Mouse (Mus musculus): ENCODE data around the gene Nfib. TPM values are rescaled to one million over a fixed set of nuclear protein-coding genes. Genes with fewer than 3 reads are reported as not detected.

Gene Nfib
- total and polyA plus RNA-seq, 3 experiments = 0.04 to 0.11 (median 0.09) TPM

GRCm38 (mm10) chr4:82573291-82573605, 132.3 kb downstream of the Nfib start:
- Histone ChIP-seq H3K4me1 (ENCODE audit: control insufficient read depth in 1 of 2, insufficient read depth in 2 of 2) (no peaks in the 10 kb centered on the region), H3K36me3 (replicated peaks in 1 of 2; ENCODE audit: control insufficient read depth in 1 of 2, insufficient read depth in 1 of 2, low read length in 1 of 2) (no peaks in the 10 kb centered on the region), H3K27me3 (replicated peaks) (no peaks in the 10 kb centered on the region), H3K4me2 (ENCODE audit: insufficient read depth, low read depth, poor library complexity, severe bottlenecking) (no peak overlapping the region), H3K9ac (ENCODE audit: insufficient read depth, low read depth) (no peak overlapping the region), H3K4me3 (replicated peaks in 1 of 3; ENCODE audit: low read depth in 2 of 3, low read length in 2 of 3, poor library complexity in 1 of 3) (no peak overlapping the region), H3K79me2 (replicated peaks; ENCODE audit: control insufficient read depth, extremely low read depth, insufficient read depth, poor library complexity, severe bottlenecking) (no peaks in the 10 kb centered on the region), H3K9me3 (replicated peaks; ENCODE audit: low read length) (peaks cover 2% of the 10 kb centered on the region), H3K27ac (ENCODE audit: insufficient read depth, low read depth) (no peak overlapping the region)
- no peak for TF ChIP-seq SMC3 (IDR thresholded peaks at IDR 0.05; ENCODE audit: low read depth, low read length)
- TF ChIP-seq CTCF (conservative IDR thresholded peaks at IDR 0.05 in 1 of 2, IDR thresholded peaks at IDR 0.05 in 1 of 2; ENCODE audit: low read depth in 2 of 2, low read length in 2 of 2) = no peak
- no peak for TF ChIP-seq ZKSCAN1 (IDR thresholded peaks at IDR 0.05; ENCODE audit: borderline replicate concordance, low read depth, low read length)
- TF ChIP-seq USF2 (conservative IDR thresholded peaks at IDR 0.05; ENCODE audit: low read depth, low read length) = no peak
- no peak for TF ChIP-seq ETS1 (conservative IDR thresholded peaks at IDR 0.05; ENCODE audit: low read depth, low read length)
- TF ChIP-seq NELFE (IDR thresholded peaks at IDR 0.05; ENCODE audit: low read depth, low read length) = no peak
- no peak for TF ChIP-seq POLR2AphosphoS2 (IDR thresholded peaks at IDR 0.05; ENCODE audit: low read depth, low read length)
- no peak for TF ChIP-seq EP300 (IDR thresholded peaks at IDR 0.05; ENCODE audit: low read length)
- TF ChIP-seq MAX (IDR thresholded peaks at IDR 0.05; ENCODE audit: low read length) = no peak
- TF ChIP-seq PAX5 (IDR thresholded peaks at IDR 0.05; ENCODE audit: low read length) = no peak
- no peak for TF ChIP-seq MXI1 (IDR thresholded peaks at IDR 0.05; ENCODE audit: low read depth, low read length)
- TF ChIP-seq CHD2 (IDR thresholded peaks at IDR 0.05; ENCODE audit: low read length) = no peak
- TF ChIP-seq ZNF384 (IDR thresholded peaks at IDR 0.05; ENCODE audit: low read depth, low read length) = no peak
- TF ChIP-seq MAZ (IDR thresholded peaks at IDR 0.05; ENCODE audit: low read depth, low read length) = no peak
- no peak for TF ChIP-seq NRF1 (IDR thresholded peaks at IDR 0.05; ENCODE audit: low read depth, low read length)
- no peak for TF ChIP-seq ZMIZ1 (IDR thresholded peaks at IDR 0.05; ENCODE audit: low read depth, low read length)
- no peak for TF ChIP-seq MEF2A (IDR thresholded peaks at IDR 0.05; ENCODE audit: borderline replicate concordance, low read depth, low read length)
- no peak for TF ChIP-seq HCFC1 (IDR thresholded peaks at IDR 0.05; ENCODE audit: low read depth, low read length)
- in situ Hi-C loops (cut with MboI; ENCODE audit: low pct_ligation_motif_present, low pct_unique_long_range_greater_than_20kb, low sequenced_read_pairs) = no loop called here
- dilution Hi-C loops (cut with MboI; ENCODE audit: extremely low pct_ligation_motif_present, extremely low pct_unique_long_range_greater_than_20kb, low sequenced_read_pairs) = no loop called here
- DNase-seq (ENCODE audit: extremely low read depth) = no peak

- Histone ChIP-seq H3K4me2 (ENCODE audit: insufficient read depth, low read depth, poor library complexity, severe bottlenecking) (no peak overlapping the region), H3K9ac (ENCODE audit: insufficient read depth, low read depth) (no peak overlapping the region), H3K4me3 (replicated peaks in 1 of 3; ENCODE audit: low read depth in 2 of 3, low read length in 2 of 3, poor library complexity in 1 of 3) (no peak overlapping the region), H3K9me3 (replicated peaks; ENCODE audit: low read length) (peaks cover 3% of the 10 kb centered on the region), H3K4me1 (ENCODE audit: control insufficient read depth in 1 of 2, insufficient read depth in 2 of 2) (peaks cover 0 to under 1% of the 10 kb centered on the region in 2 experiments; a peak in 1 of 4 replicates), H3K27me3 (replicated peaks) (no peaks in the 10 kb centered on the region), H3K79me2 (replicated peaks; ENCODE audit: control insufficient read depth, extremely low read depth, insufficient read depth, poor library complexity, severe bottlenecking) (no peaks in the 10 kb centered on the region), H3K27ac (ENCODE audit: insufficient read depth, low read depth) (no peak overlapping the region), H3K36me3 (replicated peaks in 1 of 2; ENCODE audit: control insufficient read depth in 1 of 2, insufficient read depth in 1 of 2, low read length in 1 of 2) (no peaks in the 10 kb centered on the region)
- no peak for DNase-seq (ENCODE audit: extremely low read depth)
- TF ChIP-seq RAD21 (IDR thresholded peaks at IDR 0.05; ENCODE audit: low read depth, low read length) (no peak), TCF12 (IDR thresholded peaks at IDR 0.05; ENCODE audit: low read depth, low read length) (no peak), ZC3H11A (IDR thresholded peaks at IDR 0.05; ENCODE audit: low read depth, low read length) (no peak), MAFK (IDR thresholded peaks at IDR 0.05; ENCODE audit: insufficient replicate concordance, low read length) (no peak), POLR2A (IDR thresholded peaks at IDR 0.05; ENCODE audit: low read depth, low read length) (no peak), IRF4 (IDR thresholded peaks at IDR 0.05; ENCODE audit: low read depth, low read length) (no peak), CTCF (conservative IDR thresholded peaks at IDR 0.05 in 1 of 2, IDR thresholded peaks at IDR 0.05 in 1 of 2; ENCODE audit: low read depth in 2 of 2, low read length in 2 of 2) (no peak), ZMIZ1 (IDR thresholded peaks at IDR 0.05; ENCODE audit: low read depth, low read length) (no peak), MAZ (IDR thresholded peaks at IDR 0.05; ENCODE audit: low read depth, low read length) (no peak), RCOR1 (conservative IDR thresholded peaks at IDR 0.05; ENCODE audit: low read depth, low read length) (no peak), CHD2 (IDR thresholded peaks at IDR 0.05; ENCODE audit: low read length) (no peak), SMC3 (IDR thresholded peaks at IDR 0.05; ENCODE audit: low read depth, low read length) (no peak), EP300 (IDR thresholded peaks at IDR 0.05; ENCODE audit: low read length) (no peak), PAX5 (IDR thresholded peaks at IDR 0.05; ENCODE audit: low read length) (no peak), MXI1 (IDR thresholded peaks at IDR 0.05; ENCODE audit: low read depth, low read length) (no peak), ELF1 (IDR thresholded peaks at IDR 0.05; ENCODE audit: low read depth, low read length) (no peak), NRF1 (IDR thresholded peaks at IDR 0.05; ENCODE audit: low read depth, low read length) (no peak)
- in situ Hi-C loops (cut with MboI; ENCODE audit: low pct_ligation_motif_present, low pct_unique_long_range_greater_than_20kb, low sequenced_read_pairs) = no loop called here
- dilution Hi-C loops (cut with MboI; ENCODE audit: extremely low pct_ligation_motif_present, extremely low pct_unique_long_range_greater_than_20kb, low sequenced_read_pairs) = no loop called here
Observed at GRCm38 (mm10) chr4:82572410-82573290, 132.9 kb downstream of the Nfib start.

All from CH12.LX (cell line).